Mouse (Mus musculus): ENCODE data around the gene Dixdc1. TPM values are rescaled to one million over a fixed set of nuclear protein-coding genes. Genes with fewer than 3 reads are reported as not detected.

Dixdc1 gene
- polyA plus RNA-seq (2014; fragmentation: Nextera tagmentation; extraction: Ambion mirVana) = 5.7 and 10.3 TPM in 2 replicates

DNA sequence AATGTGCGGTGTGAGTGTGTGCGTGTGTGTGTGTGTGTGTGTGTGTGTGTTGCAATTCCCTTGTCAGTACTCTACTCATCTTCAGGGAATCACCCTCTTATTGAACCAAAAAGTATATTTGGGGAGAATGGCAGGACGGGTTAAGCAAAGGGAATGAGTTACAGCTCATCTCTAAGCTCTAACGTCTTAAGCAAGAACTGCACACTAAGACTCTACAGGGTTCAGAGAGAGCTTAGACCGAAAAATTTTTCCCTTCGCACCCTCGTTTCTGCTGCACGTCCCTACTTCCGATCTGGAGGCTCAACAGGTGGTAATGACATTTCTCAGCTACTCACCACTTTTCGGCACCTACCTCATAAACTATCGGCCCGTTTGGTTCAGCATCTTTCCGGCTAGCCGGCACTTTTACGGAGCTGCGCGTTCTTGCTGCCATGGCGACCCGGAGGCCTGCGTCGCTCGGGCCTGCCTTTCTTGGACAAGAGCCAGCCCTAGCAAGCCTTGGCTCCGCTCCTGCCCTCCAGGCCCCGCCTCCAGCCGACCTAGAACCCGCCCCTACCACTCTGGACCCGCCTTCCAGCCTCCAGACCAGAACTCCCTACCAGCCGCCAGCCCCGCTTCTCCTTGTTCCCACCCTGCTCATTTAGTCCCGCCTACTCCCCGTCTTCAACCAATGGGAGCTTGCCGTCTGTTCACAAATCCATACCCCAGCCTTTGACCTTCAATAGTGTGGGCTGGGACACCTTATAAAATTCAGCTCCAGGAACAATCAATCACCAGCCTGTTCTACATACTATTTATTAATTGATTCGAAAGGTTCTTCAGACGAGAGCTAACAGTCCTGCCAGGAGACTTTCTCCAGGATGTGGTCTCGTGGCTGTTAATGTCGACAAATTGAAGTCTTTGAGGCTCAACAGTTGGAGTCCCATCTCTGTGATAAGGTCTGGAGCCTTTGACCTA, at the start of gene Dixdc1:
Gene Dixdc1 (minus strand): TSS at position 604 of the 957 bp plus-strand sequence.
- 14% methylated on average over 36 of the region's 36 CpGs for WGBS
- Histone ChIP-seq H3K9me3 (ENCODE audit: control insufficient read depth, low read length) (no peaks in the 10 kb centered on the region), H3K27ac (ENCODE audit: low read depth, low read length) (no peak within 1 kb of the TSS), H3K4me1 (ENCODE audit: control insufficient read depth, insufficient read depth, low read length) (no peaks in the 10 kb centered on the region), H3K4me3 (ENCODE audit: low read length) (peak within 1 kb of the TSS; percentile 32), H3K4me2 (replicated peaks; ENCODE audit: low read depth, low read length) (peak within 1 kb of the TSS; percentile 50), H3K36me3 (ENCODE audit: control insufficient read depth, insufficient read depth, low read length) (no peaks in the 10 kb centered on the region), H3K27me3 (ENCODE audit: control insufficient read depth, insufficient read depth, low read length) (no peaks in the 10 kb centered on the region), H3K9ac (ENCODE audit: low read depth, low read length) (peak within 1 kb of the TSS; percentile 25; the same call in 1 of the 2 replicates)
- peak; percentile 99 for ATAC-seq (ENCODE audit: low FRiP score, low TSS enrichment)

DNA sequence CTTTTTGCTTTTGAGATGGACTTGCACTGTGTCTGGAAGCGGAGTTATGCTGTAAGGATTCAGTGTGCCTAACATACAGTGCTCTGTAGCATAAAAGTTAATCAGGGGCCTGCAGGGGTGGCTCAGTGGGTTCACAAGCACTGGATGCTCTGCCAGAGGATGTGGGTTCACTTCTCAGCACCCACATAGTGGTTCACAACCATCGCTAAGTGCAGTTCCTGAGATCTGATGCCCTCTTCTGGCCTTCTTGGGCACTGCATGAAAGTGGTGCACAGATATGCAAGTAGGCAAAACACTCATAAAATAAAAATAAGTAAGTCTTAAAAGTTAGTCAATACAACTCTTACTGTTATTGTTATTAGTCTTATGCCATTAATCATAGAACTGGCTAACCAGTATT, 42.8 kb upstream of the Dixdc1 start:
- no peak overlapping the region for H3K9ac ChIP-seq (ENCODE audit: low read depth, low read length)
- no peaks in the 10 kb centered on the region for H3K4me1 ChIP-seq (ENCODE audit: control insufficient read depth, insufficient read depth, low read length)
- no peaks in the 10 kb centered on the region for H3K27me3 ChIP-seq (ENCODE audit: control insufficient read depth, insufficient read depth, low read length)
- no peaks in the 10 kb centered on the region for H3K9me3 ChIP-seq (ENCODE audit: control insufficient read depth, low read length)
- H3K4me3 ChIP-seq (ENCODE audit: low read length) = no peak overlapping the region
- H3K36me3 ChIP-seq (ENCODE audit: control insufficient read depth, insufficient read depth, low read length) = peaks cover 62% of the 10 kb centered on the region
- H3K27ac ChIP-seq (ENCODE audit: low read depth, low read length) = no peak overlapping the region
- ATAC-seq (ENCODE audit: low FRiP score, low TSS enrichment) = no peak
- 82% methylated on average over 2 of the region's 2 CpGs for WGBS
- H3K4me2 ChIP-seq (replicated peaks; ENCODE audit: low read depth, low read length) = no peak overlapping the region

DNA sequence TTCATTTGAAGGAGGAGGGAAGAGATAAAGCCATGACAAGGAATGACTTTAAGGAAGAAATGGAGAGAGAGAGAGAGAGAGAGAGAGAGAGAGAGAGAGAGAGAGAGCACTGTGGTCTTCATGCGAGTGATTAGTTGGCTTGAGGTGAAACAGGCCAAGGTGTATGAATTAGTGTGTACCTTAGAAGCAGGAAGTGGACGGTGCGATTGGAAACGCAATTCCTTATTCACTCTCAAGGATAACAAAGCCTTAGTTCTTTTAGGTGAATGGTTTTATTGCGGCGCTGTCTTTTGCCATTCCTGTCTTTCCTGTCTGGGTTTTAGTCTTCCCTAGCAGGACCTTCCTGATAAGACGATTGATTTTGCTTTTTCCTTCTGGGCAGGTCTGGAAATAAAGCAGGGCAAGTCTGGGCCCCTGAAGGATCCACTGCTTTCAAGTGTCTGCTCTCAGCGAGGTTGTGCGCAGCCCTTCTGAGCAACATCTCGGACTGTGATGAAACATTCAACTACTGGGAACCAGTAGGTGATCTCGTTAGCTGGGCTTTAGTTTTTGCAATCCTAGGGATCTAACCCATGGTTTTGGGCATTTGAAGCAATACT, 36.9 kb upstream of the Dixdc1 start:
- Histone ChIP-seq H3K9ac (ENCODE audit: low read depth, low read length) (peak overlapping the region; percentile 91; the same call in 1 of the 2 replicates), H3K27me3 (ENCODE audit: control insufficient read depth, insufficient read depth, low read length) (no peaks in the 10 kb centered on the region), H3K27ac (ENCODE audit: low read depth, low read length) (no peak overlapping the region), H3K4me2 (replicated peaks; ENCODE audit: low read depth, low read length) (peak overlapping the region; percentile 87), H3K36me3 (ENCODE audit: control insufficient read depth, insufficient read depth, low read length) (peaks cover 26% of the 10 kb centered on the region), H3K4me3 (ENCODE audit: low read length) (peak overlapping the region; percentile 92), H3K4me1 (ENCODE audit: control insufficient read depth, insufficient read depth, low read length) (0 out of 2 replicates have a peak, but pooled peaks cover 3% of the 10 kb centered on the region), H3K9me3 (ENCODE audit: control insufficient read depth, low read length) (no peaks in the 10 kb centered on the region)
- ATAC-seq (ENCODE audit: low FRiP score, low TSS enrichment) = no peak
- 55% methylated on average over 11 of the region's 11 CpGs for WGBS

DNA sequence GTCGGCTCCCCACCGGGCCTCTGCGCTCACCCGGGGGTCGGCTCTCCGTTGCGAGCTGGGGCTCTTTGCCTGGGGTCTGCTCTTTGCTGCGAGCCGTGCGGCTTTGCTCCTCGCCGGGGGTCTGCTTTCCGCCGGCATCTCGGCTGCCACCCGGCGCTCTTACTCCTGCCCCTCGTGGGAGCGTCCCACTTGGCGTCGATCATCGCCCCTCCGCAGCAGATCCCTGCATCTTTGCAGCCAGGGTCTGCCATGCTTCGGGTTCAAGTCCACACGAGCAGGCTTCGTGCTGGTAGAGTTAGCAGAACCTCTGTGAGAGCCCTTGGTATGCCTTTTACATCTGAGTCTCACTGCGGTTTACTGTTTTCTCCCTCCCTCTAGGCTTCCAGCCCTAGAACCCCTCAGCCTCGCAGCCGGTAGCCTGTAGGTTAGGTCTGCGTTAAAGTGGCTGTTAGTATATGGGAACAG, 36.4 kb upstream of the Dixdc1 start:
- no peaks in the 10 kb centered on the region for H3K27me3 ChIP-seq (ENCODE audit: control insufficient read depth, insufficient read depth, low read length)
- H3K4me3 ChIP-seq (ENCODE audit: low read length) = peak overlapping the region; percentile 92
- no peaks in the 10 kb centered on the region for H3K9me3 ChIP-seq (ENCODE audit: control insufficient read depth, low read length)
- 0 out of 2 replicates have a peak, but pooled peaks cover 3% of the 10 kb centered on the region for H3K4me1 ChIP-seq (ENCODE audit: control insufficient read depth, insufficient read depth, low read length)
- WGBS = under 1% methylated on average over 25 of the region's 30 CpGs
- H3K9ac ChIP-seq (ENCODE audit: low read depth, low read length) = peak overlapping the region; percentile 91
- peak overlapping the region; percentile 87 for H3K4me2 ChIP-seq (replicated peaks; ENCODE audit: low read depth, low read length)
- H3K36me3 ChIP-seq (ENCODE audit: control insufficient read depth, insufficient read depth, low read length) = peaks cover 23% of the 10 kb centered on the region
- peak overlapping the region; percentile 83; the same call in 1 of the 2 replicates for H3K27ac ChIP-seq (ENCODE audit: low read depth, low read length)
- ATAC-seq (ENCODE audit: low FRiP score, low TSS enrichment) = no peak; the same call in 1 of the 2 replicates

DNA sequence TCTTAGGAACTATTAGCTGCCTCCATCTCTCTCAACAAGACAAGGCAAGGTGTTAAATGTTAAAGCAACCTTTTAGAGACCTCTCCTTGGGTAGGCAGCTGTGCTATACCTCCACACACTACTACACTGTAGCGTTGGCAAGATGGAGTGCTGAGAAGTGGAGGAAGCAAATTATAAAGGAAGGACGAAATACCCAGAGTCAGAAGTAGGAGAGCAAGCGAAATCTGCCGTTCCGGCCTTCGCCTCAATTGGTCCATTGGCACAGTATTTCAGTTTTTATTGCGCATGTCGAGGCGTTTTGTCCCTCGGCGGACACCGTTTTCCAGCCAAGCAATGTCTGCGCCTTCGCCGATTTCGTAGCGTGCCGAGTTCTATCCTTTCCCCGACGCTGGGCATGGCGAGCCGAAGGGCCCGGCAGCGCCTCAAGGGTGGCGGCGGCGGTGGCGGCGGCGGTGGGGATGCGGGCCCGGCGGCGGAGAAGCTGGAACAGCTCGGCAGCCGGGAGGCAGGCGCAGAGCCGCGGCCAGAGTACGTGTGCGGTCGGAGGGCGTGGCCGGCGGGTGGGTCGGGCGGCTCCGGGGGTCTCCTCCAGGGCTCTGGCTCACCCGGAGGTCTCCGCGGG, 35.8 kb upstream of the Dixdc1 start, which contains the start of the genes Alg9 and 1110032A03Rik:
Gene Alg9 (plus strand): TSS at position 29 of the 622 bp plus-strand sequence.
Gene 1110032A03Rik (minus strand): TSS at position 530 of the 622 bp plus-strand sequence.
- peak; percentile 87 for ATAC-seq (ENCODE audit: low FRiP score, low TSS enrichment)
- H3K9me3 ChIP-seq (ENCODE audit: control insufficient read depth, low read length) = no peaks in the 10 kb centered on the region
- H3K27ac ChIP-seq (ENCODE audit: low read depth, low read length) = peak within 1 kb of the TSS; percentile 83; the same call in 1 of the 2 replicates
- H3K36me3 ChIP-seq (ENCODE audit: control insufficient read depth, insufficient read depth, low read length) = peaks cover 22% of the 10 kb centered on the region
- H3K4me3 ChIP-seq (ENCODE audit: low read length) = peak within 1 kb of the TSS; percentile 92
- peak within 1 kb of the TSS; percentile 87 for H3K4me2 ChIP-seq (replicated peaks; ENCODE audit: low read depth, low read length)
- H3K27me3 ChIP-seq (ENCODE audit: control insufficient read depth, insufficient read depth, low read length) = no peaks in the 10 kb centered on the region
- 0 out of 2 replicates have a peak, but pooled peaks cover 3% of the 10 kb centered on the region for H3K4me1 ChIP-seq (ENCODE audit: control insufficient read depth, insufficient read depth, low read length)
- WGBS = under 1% methylated on average over 34 of the region's 51 CpGs
- peak within 1 kb of the TSS; percentile 91 for H3K9ac ChIP-seq (ENCODE audit: low read depth, low read length)

DNA sequence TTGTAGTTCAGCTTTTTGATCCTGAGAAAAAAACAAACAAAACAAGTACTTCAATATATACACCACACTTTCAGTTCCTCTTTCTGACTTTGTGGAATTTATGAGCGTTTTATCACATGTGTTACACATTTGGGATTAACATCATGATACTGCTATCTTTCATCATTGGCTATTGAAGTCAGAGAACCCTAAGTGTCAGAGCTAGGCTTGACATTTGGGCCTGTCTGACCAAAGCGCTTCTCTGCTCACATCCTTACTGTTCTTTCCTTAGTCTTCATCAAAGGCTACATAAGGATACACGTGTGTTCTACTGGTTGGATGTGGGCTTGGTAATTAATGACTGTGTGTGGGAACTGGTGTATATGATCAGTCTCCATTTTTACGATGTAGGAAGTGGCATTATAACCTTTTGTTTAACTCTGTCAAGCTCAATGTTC, 34.7 kb upstream of the Dixdc1 start:
- peak overlapping the region; percentile 91; the same call in 1 of the 2 replicates for H3K9ac ChIP-seq (ENCODE audit: low read depth, low read length)
- H3K36me3 ChIP-seq (ENCODE audit: control insufficient read depth, insufficient read depth, low read length) = peaks cover 12% of the 10 kb centered on the region
- no peaks in the 10 kb centered on the region for H3K9me3 ChIP-seq (ENCODE audit: control insufficient read depth, low read length)
- H3K27ac ChIP-seq (ENCODE audit: low read depth, low read length) = no peak overlapping the region
- 0 out of 2 replicates have a peak, but pooled peaks cover 4% of the 10 kb centered on the region for H3K4me1 ChIP-seq (ENCODE audit: control insufficient read depth, insufficient read depth, low read length)
- H3K4me2 ChIP-seq (replicated peaks; ENCODE audit: low read depth, low read length) = peak overlapping the region; percentile 87
- peak overlapping the region; percentile 92; the same call in 1 of the 2 replicates for H3K4me3 ChIP-seq (ENCODE audit: low read length)
- no peaks in the 10 kb centered on the region for H3K27me3 ChIP-seq (ENCODE audit: control insufficient read depth, insufficient read depth, low read length)
- WGBS = 66% methylated on average over 4 of the region's 4 CpGs
- no peak for ATAC-seq (ENCODE audit: low FRiP score, low TSS enrichment)

DNA sequence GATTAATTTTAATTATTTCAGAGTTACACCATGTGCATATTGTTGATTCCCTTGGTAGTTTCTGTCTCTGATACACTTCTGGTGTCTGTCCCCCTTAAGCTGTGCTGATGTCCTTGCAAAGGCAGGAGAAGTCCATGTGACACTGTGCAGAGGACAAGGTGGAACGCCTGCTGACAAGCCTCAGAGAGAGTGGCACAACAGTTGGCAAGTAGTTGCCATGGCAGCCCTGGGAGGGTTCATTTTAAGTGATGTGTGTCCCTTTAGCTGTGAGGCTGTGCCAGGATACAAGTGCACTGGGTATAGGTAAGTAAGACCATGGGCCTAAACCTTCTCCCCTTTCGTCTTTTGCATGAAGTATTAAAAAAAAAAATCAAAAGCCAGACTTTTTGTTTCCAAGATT, 30.7 kb upstream of the Dixdc1 start:
- ATAC-seq (ENCODE audit: low FRiP score, low TSS enrichment) = no peak
- H3K4me2 ChIP-seq (replicated peaks; ENCODE audit: low read depth, low read length) = no peak overlapping the region
- no peak overlapping the region for H3K27ac ChIP-seq (ENCODE audit: low read depth, low read length)
- no peaks in the 10 kb centered on the region for H3K9me3 ChIP-seq (ENCODE audit: control insufficient read depth, low read length)
- WGBS = 93% methylated on average over 2 of the region's 2 CpGs
- H3K36me3 ChIP-seq (ENCODE audit: control insufficient read depth, insufficient read depth, low read length) = peaks cover 8% of the 10 kb centered on the region
- H3K27me3 ChIP-seq (ENCODE audit: control insufficient read depth, insufficient read depth, low read length) = no peaks in the 10 kb centered on the region
- H3K4me3 ChIP-seq (ENCODE audit: low read length) = no peak overlapping the region
- H3K9ac ChIP-seq (ENCODE audit: low read depth, low read length) = no peak overlapping the region
- H3K4me1 ChIP-seq (ENCODE audit: control insufficient read depth, insufficient read depth, low read length) = 0 out of 2 replicates have a peak, but pooled peaks cover 10% of the 10 kb centered on the region
